Mouse (Mus musculus) liver, adult 2 months (tissue): ENCODE measurements around the gene C5ar2. TPM values are rescaled to one million over a fixed set of nuclear protein-coding genes. Genes with fewer than 3 reads are reported as not detected.
"Not testable (repeated sequence)": the region's sequence is repeated elsewhere in the genome, so short reads cannot be mapped to it uniquely, and the experiment has no call there.

ENCODE experiments used
- DNase-seq: peaks from one replicate; pipeline ENCODE4 v3.0.0-alpha.2; 2011; ENCODE audit warnings: low read depth, low spot score; ENCODE audit errors: extremely low read depth
- H3K27ac ChIP-seq: fragments of 200-500 bp; replicated peaks from 2 replicates; pipeline ENCODE4 v1.5.1; 2012; ENCODE audit warnings: low read depth, mild to moderate bottlenecking, control low read depth, inconsistent platforms, low read length; ENCODE audit not compliant: insufficient read depth
- H3K27me3 ChIP-seq: fragments of 200-500 bp; 2 replicates; pipeline ENCODE4 v1.6.1; 2012; ENCODE audit warnings: mild to moderate bottlenecking, moderate library complexity, low read length, inconsistent platforms; ENCODE audit not compliant: control insufficient read depth, insufficient read depth
- H3K36me3 ChIP-seq: fragments of 200-500 bp; 2 replicates; pipeline ENCODE4 v1.6.1; 2012; ENCODE audit warnings: low read length, inconsistent platforms; ENCODE audit not compliant: control insufficient read depth, insufficient read depth
- H3K4me1 ChIP-seq: fragments of 200-500 bp; 2 replicates; pipeline ENCODE4 v1.6.1; 2011; ENCODE audit warnings: low read length; ENCODE audit not compliant: control insufficient read depth, insufficient read depth
- H3K4me3 ChIP-seq: fragments of 200-500 bp; 2 replicates; pipeline ENCODE4 v1.5.1; 2011; ENCODE audit warnings: low read depth, mild to moderate bottlenecking, control low read depth, low read length, moderate library complexity; ENCODE audit not compliant: insufficient read depth
- H3K79me2 ChIP-seq: fragments of 200-500 bp; 2 replicates; pipeline ENCODE4 v1.6.1; 2012; ENCODE audit warnings: inconsistent platforms, mild to moderate bottlenecking, low read length, moderate library complexity; ENCODE audit not compliant: control insufficient read depth, insufficient read depth
- H3K9ac ChIP-seq: fragments of 200-500 bp; 2 replicates; pipeline ENCODE4 v1.6.1; 2012; ENCODE audit warnings: low read depth, mild to moderate bottlenecking, control low read depth, inconsistent platforms, low read length
- CTCF ChIP-seq: fragments of 200-500 bp; IDR thresholded peaks from 2 replicates; pipeline ENCODE4 v1.5.1; 2011; ENCODE audit warnings: low read depth, low read length, control low read depth
- POLR2A ChIP-seq: fragments of 200-500 bp; IDR thresholded peaks from 2 replicates; pipeline ENCODE4 v1.6.1; 2011; ENCODE audit warnings: low read length, control low read depth; ENCODE audit not compliant: insufficient read depth; ENCODE audit errors: extremely low read depth
- WGBS: fragments of 180-500 bp; shearing (Covaris S2); methylation state at CpG from one replicate; pipeline ENCODE4 v1.1.7; 2018; 5-methylcytosine and 5-hydroxymethylcytosine counted together
- polyA plus RNA-seq: library from polyadenylated mRNA; depleted of rRNA; stranded (reverse); fragments of >200 nt; gene quantifications from 2 replicates; pipeline ENCODE4 v1.2.3, GENCODE M21; 2012
- total RNA-seq: library from RNA; depleted of rRNA; stranded (reverse); fragments of >200 nt; gene quantifications from 2 replicates; pipeline ENCODE4 v1.2.3, GENCODE M21; 2014

The C5ar2 gene
- total and polyA plus RNA-seq, 2 experiments = 0.83 to 1.4 TPM

GRCm38 (mm10) chr7:16263843-16264242 is 19.9 kb upstream of the C5ar2 start:
- 71% methylated on average over 5 of the region's 5 CpGs for WGBS
- no peak for TF ChIP-seq CTCF
- TF ChIP-seq POLR2A = no peak

DNA sequence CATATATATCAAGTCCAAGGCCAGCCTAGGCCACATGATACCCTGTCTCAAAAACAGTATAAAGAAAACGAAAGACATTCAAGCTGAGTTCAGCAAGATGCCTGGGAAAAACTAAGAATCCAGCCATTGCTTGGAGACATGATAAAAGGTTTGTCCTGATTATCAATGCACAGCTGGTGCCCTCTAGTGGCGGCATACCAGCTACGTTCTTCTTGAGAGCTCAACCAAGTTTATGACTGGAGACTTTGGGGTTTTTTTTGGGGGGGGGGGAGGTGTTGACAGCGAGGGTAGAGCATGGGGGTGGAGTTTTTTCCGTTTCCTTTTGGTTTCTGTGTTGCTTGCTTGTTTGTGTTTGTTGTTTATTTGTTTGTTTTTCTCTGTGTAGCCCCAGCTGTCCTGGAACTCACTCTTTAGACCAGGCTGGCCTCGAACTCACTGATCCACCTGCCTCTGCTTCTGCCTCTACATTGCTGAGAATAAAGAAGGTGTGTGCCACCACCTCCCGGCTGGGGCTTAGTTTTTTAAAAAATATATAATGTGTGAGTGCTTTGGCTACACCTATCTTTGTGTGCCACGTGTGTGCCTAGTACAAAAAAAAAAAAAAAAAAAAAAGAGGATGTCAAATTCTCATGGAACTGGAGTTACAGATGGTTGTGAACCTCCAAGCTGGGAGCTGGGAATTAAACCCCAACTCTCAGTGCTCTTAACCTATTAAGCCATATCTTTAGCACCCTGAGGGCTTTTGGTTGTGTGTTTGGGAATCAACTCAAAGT is 19.2 kb upstream of the C5ar2 start:
- Histone ChIP-seq H3K4me3 (no peak overlapping the region), H3K27me3 (no peaks in the 10 kb centered on the region), H3K4me1 (no peaks in the 10 kb centered on the region), H3K27ac (no peak overlapping the region), H3K36me3 (no peaks in the 10 kb centered on the region), H3K79me2 (no peaks in the 10 kb centered on the region), H3K9ac (no peak overlapping the region)
- TF ChIP-seq CTCF = peak; percentile 62
- no peak for TF ChIP-seq POLR2A
- WGBS = 20% methylated on average over 8 of the region's 8 CpGs
- DNase-seq = peak; percentile 57

More at GRCm38 (mm10) chr7:16263843-16264242, 19.9 kb upstream of the C5ar2 start:
- H3K4me3 ChIP-seq = no peak overlapping the region
- H3K36me3 ChIP-seq = no peaks in the 10 kb centered on the region
- no peak for DNase-seq
- H3K79me2 ChIP-seq = no peaks in the 10 kb centered on the region
- no peaks in the 10 kb centered on the region for H3K27me3 ChIP-seq
- H3K4me1 ChIP-seq = no peaks in the 10 kb centered on the region
- H3K9ac ChIP-seq = no peak overlapping the region
- no peak overlapping the region for H3K27ac ChIP-seq

DNA sequence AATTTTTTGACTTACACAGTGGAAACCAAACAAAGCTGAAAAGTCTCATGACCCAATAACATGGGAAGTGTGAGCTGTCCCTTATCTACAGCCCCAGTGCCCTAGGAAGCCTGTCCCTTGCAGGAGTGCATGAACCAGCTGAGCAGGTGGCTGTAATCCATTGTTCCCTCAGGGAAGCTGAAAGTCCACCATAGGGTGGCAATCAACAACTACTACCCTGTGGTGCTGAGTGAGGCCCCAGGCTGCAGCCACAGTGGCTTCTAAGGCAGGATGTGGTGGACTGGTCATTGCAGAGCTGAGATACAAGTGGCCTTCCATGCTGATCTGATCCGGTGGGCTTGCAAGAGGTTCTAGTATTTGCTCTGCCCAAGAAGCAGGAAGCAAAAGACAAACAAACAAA is 17.1 kb upstream of the C5ar2 start:
- no peaks in the 10 kb centered on the region for H3K79me2 ChIP-seq

DNA sequence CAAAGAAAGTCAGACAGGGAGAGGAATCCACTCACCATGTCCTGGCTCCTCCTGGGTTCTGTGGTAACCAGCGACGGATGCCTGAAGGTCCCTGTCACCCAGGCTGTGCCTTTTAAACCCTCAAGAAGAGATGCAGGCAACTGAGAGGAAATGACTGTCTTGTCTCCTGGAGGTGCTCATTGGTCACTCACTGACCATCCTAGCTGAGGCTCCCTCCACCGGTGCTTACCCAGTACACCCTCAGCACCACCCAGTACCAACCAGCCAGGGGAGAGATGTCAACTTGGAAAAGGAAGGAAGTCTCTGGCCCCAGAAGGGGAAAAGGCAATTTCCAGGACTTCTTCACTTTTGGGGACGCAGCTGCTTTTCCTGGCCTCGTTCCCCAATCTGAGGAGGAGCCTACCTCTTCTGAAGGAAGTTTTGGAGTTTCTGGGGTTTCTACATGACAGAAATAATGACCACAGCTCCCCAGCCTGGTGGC is 15.2 kb upstream of the C5ar2 start, which contains the start of gene C5ar1:
C5ar1 (minus strand) TSS at position 431 of the 481 bp plus-strand sequence.
- H3K4me3 ChIP-seq = no peak within 1 kb of the TSS
- no peak within 1 kb of the TSS for H3K9ac ChIP-seq
- 0 out of 2 replicates have a peak, but pooled peaks cover 3% of the 10 kb centered on the region for H3K4me1 ChIP-seq
- no peak within 1 kb of the TSS for H3K27ac ChIP-seq
- no peaks in the 10 kb centered on the region for H3K36me3 ChIP-seq
- WGBS = 71% methylated on average over 5 of the region's 5 CpGs
- DNase-seq = no peak
- H3K79me2 ChIP-seq = no peaks in the 10 kb centered on the region
- TF ChIP-seq CTCF = no peak
- no peak for TF ChIP-seq POLR2A
- H3K27me3 ChIP-seq = no peaks in the 10 kb centered on the region

More for the DNA sequence above, 17.1 kb upstream of the C5ar2 start:
- TF ChIP-seq CTCF = no peak
- no peak for TF ChIP-seq POLR2A
- H3K4me3 ChIP-seq = no peak overlapping the region
- H3K9ac ChIP-seq = no peak overlapping the region
- no peak overlapping the region for H3K27ac ChIP-seq
- H3K4me1 ChIP-seq = no peaks in the 10 kb centered on the region
- no peaks in the 10 kb centered on the region for H3K36me3 ChIP-seq
- 50% methylated on average over 1 of the region's 1 CpGs for WGBS
- DNase-seq = no peak
- no peaks in the 10 kb centered on the region for H3K27me3 ChIP-seq

DNA sequence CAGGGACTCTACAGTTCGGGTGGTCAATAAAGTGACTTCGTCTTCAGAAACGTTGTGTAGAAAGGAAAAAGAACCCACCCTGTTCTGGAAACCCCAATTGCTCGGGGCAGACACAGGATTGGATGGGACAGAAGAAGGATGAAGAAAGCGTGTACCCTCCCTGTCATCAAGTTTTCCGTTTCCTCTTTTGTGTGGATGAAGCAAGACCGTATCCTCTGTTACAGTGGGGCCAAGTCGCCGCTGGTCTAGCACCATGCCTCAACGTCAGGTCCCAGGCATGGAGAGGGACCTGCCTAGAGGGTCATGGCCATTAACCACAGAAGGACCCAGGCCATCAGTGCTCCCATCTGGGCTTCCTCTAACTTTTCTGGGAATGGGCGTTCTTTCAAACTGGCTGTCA is 13.9 kb upstream of the C5ar2 start:
- no peak overlapping the region for H3K9ac ChIP-seq
- H3K4me3 ChIP-seq = no peak overlapping the region
- DNase-seq = peak; percentile 27
- 79% methylated on average over 11 of the region's 11 CpGs for WGBS
- TF ChIP-seq POLR2A = no peak
- no peak for TF ChIP-seq CTCF
- no peaks in the 10 kb centered on the region for H3K79me2 ChIP-seq
- H3K36me3 ChIP-seq = no peaks in the 10 kb centered on the region
- no peaks in the 10 kb centered on the region for H3K27me3 ChIP-seq
- peak overlapping the region; percentile 30; the same call in 1 of the 2 replicates for H3K27ac ChIP-seq
- 0 out of 2 replicates have a peak, but pooled peaks cover 3% of the 10 kb centered on the region for H3K4me1 ChIP-seq

DNA sequence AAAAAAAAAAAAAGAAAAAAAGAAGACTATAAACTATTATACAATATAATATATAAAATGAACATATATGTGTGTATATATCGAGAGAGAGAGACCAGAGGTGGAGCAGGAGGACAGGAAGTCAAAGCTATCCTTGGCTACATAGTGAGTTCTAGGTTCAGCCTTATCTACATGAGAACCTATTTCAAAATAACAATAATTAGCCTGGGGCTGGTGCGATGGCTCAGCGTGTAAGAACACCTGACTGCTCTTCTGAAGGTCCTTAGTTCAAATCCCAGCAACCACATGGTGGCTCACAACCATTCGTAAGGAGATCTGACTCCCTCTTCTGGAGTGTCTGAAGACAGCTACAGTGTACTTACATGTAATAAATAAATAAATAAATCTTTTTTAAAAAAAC is 12.0 kb upstream of the C5ar2 start:
- DNase-seq, H3K9ac ChIP-seq, H3K27ac ChIP-seq, H3K27me3 ChIP-seq, H3K4me3 ChIP-seq, H3K36me3 ChIP-seq, H3K79me2 ChIP-seq, H3K4me1 ChIP-seq: not testable (repeated sequence)
- 86% methylated on average over 4 of the region's 4 CpGs for WGBS
